Mouse (Mus musculus): Measurements from ENCODE around the gene Slc37a3. TPM values are rescaled to one million over a fixed set of nuclear protein-coding genes. Genes with fewer than 3 reads are reported as not detected.

The Slc37a3 gene
- polyA plus RNA-seq (2015; fragmentation: Nextera tagmentation; extraction: Ambion mirVana): 46.8 and 57.3 TPM in 2 replicates

DNA sequence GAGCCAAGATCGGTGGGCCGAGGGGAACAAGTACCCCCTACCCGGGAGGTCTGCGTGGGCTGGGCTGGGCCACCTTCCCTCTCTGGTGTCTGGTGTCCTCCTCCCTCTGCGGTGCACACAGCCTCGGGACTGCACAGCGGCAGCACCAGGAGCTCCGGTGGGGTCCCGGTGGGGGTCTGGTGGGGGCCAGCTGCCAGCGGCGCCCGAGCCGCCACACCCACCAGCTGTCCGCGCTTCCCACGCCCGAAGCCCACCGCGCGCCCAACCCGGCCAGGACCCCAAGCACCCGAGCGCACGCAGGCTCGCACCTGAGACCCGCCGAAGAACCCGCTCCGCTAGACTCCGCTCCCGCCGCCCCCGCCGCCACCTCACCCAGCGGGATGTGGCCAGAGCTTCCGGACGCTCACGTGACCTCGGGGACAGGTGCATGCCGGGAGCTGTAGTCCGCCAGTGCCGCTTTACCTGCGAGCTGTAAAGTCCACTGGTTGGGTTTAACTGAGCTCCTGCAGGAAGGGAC is at the start of gene Slc37a3:
Gene Slc37a3, minus strand, starts transcription at position 365 of the 517 bp plus-strand sequence.
- Histone ChIP-seq H3K4me1 (replicated peaks; ENCODE audit: insufficient read depth, low read length) (no peaks in the 10 kb centered on the region), H3K4me2 (ENCODE audit: low read length) (peak within 1 kb of the TSS; percentile 83), H3K4me3 (replicated peaks; ENCODE audit: low read depth, low read length) (peak within 1 kb of the TSS; percentile 91), H3K27ac (peak within 1 kb of the TSS; percentile 39; the same call in 1 of the 2 replicates), H3K9ac (ENCODE audit: low read depth, low read length) (peak within 1 kb of the TSS; percentile 84), H3K9me3 (replicated peaks; ENCODE audit: low read length) (no peaks in the 10 kb centered on the region), H3K36me3 (ENCODE audit: insufficient read depth, low read length) (no peaks in the 10 kb centered on the region), H3K27me3 (ENCODE audit: insufficient read depth, low read length) (no peaks in the 10 kb centered on the region)
- WGBS: under 1% methylated on average over 43 of the region's 43 CpGs
- peak; percentile 88 for ATAC-seq (replicated peaks; ENCODE audit: low FRiP score, low read depth)
- no peak for TF ChIP-seq CTCF (IDR thresholded peaks at IDR 0.05; ENCODE audit: low read depth)
- DNase-seq (ENCODE audit: low spot score): peak; percentile 92

- 86% methylated on average over 4 of the region's 4 CpGs for whole genome bisulfite sequencing
Measured at GRCm38 (mm10) chr6:39426725-39427124, 49.2 kb upstream of the Slc37a3 start.

DNA sequence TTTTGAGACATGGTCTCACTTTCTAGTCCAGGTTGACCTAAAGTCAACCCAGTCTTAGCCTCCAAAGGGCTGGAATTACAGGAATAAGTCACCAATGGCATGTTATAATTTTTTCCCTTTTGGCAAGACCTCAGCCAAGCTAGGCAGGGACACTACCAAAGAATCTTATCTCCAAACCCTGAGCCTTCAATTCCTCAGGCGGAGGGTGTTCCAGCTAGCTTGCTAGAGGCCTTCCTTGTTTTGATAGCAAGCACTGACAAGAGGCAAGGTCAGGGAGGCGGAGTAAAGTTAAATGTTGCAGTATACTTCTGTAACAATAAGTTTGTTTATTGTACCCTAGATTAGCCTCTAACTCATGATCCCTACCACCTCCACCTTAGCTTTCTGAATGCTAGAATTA is 47.7 kb upstream of the Slc37a3 start:
- Histone ChIP-seq H3K4me3 (replicated peaks; ENCODE audit: low read depth, low read length) (no peak overlapping the region), H3K27me3 (ENCODE audit: insufficient read depth, low read length) (no peaks in the 10 kb centered on the region), H3K9me3 (replicated peaks; ENCODE audit: low read length) (no peaks in the 10 kb centered on the region), H3K27ac (no peak overlapping the region), H3K36me3 (ENCODE audit: insufficient read depth, low read length) (no peaks in the 10 kb centered on the region), H3K4me1 (replicated peaks; ENCODE audit: insufficient read depth, low read length) (no peaks in the 10 kb centered on the region), H3K9ac (ENCODE audit: low read depth, low read length) (no peak overlapping the region), H3K4me2 (ENCODE audit: low read length) (no peak overlapping the region)
- no peak for TF ChIP-seq CTCF (IDR thresholded peaks at IDR 0.05; ENCODE audit: low read depth)
- ATAC-seq (replicated peaks; ENCODE audit: low FRiP score, low read depth) (no peak), DNase-seq (ENCODE audit: low spot score) (no peak)
- 74% methylated on average over 2 of the region's 2 CpGs for WGBS

More at GRCm38 (mm10) chr6:39426725-39427124, 49.2 kb upstream of the Slc37a3 start:
- DNase-seq (ENCODE audit: low spot score) (no peak), ATAC-seq (replicated peaks; ENCODE audit: low FRiP score, low read depth) (no peak)
- H3K4me1 ChIP-seq (replicated peaks; ENCODE audit: insufficient read depth, low read length): no peaks in the 10 kb centered on the region
- H3K4me3 ChIP-seq (replicated peaks; ENCODE audit: low read depth, low read length): no peak overlapping the region
- TF ChIP-seq CTCF (IDR thresholded peaks at IDR 0.05; ENCODE audit: low read depth): no peak
- H3K9ac ChIP-seq (ENCODE audit: low read depth, low read length): no peak overlapping the region
- no peak overlapping the region for H3K27ac ChIP-seq
- H3K27me3 ChIP-seq (ENCODE audit: insufficient read depth, low read length): no peaks in the 10 kb centered on the region
- no peaks in the 10 kb centered on the region for H3K36me3 ChIP-seq (ENCODE audit: insufficient read depth, low read length)
- no peaks in the 10 kb centered on the region for H3K9me3 ChIP-seq (replicated peaks; ENCODE audit: low read length)
- H3K4me2 ChIP-seq (ENCODE audit: low read length): no peak overlapping the region

GRCm38 (mm10) chr6:39423686-39424085 is 46.2 kb upstream of the Slc37a3 start:
- H3K27me3 ChIP-seq (ENCODE audit: insufficient read depth, low read length): no peaks in the 10 kb centered on the region
- H3K9ac ChIP-seq (ENCODE audit: low read depth, low read length): no peak overlapping the region
- 92% methylated on average over 7 of the region's 7 CpGs for WGBS
- H3K4me1 ChIP-seq (replicated peaks; ENCODE audit: insufficient read depth, low read length): no peaks in the 10 kb centered on the region
- ATAC-seq (replicated peaks; ENCODE audit: low FRiP score, low read depth) (no peak), DNase-seq (ENCODE audit: low spot score) (no peak)
- H3K4me3 ChIP-seq (replicated peaks; ENCODE audit: low read depth, low read length): no peak overlapping the region
- no peaks in the 10 kb centered on the region for H3K36me3 ChIP-seq (ENCODE audit: insufficient read depth, low read length)
- no peak overlapping the region for H3K27ac ChIP-seq
- no peaks in the 10 kb centered on the region for H3K9me3 ChIP-seq (replicated peaks; ENCODE audit: low read length)
- H3K4me2 ChIP-seq (ENCODE audit: low read length): no peak overlapping the region
- no peak for TF ChIP-seq CTCF (IDR thresholded peaks at IDR 0.05; ENCODE audit: low read depth)

DNA sequence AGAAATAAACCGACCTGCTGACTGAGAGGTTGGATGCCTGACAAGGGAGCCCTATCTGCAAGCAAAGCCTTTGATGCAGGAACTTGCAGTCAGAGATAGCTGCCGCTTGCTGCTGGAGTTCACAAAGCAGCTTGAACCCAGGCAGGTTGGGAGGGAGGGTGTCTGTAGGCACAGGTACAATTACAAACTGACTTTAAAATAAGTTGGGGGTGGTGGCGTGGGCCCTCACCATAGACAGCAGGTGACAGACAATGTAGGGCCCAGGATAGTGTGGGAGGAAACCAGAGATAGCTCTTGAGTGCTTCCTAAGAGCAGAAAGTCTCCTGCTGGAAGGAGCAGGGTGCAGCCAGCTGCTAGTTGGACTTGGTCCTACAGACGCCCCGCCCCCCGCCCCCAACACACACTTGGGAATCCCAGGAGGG is 45.7 kb upstream of the Slc37a3 start:
- ATAC-seq (replicated peaks; ENCODE audit: low FRiP score, low read depth) (no peak), DNase-seq (ENCODE audit: low spot score) (no peak)
- Histone ChIP-seq H3K9me3 (replicated peaks; ENCODE audit: low read length) (no peaks in the 10 kb centered on the region), H3K36me3 (ENCODE audit: insufficient read depth, low read length) (no peaks in the 10 kb centered on the region), H3K9ac (ENCODE audit: low read depth, low read length) (no peak overlapping the region), H3K4me2 (ENCODE audit: low read length) (no peak overlapping the region), H3K27me3 (ENCODE audit: insufficient read depth, low read length) (no peaks in the 10 kb centered on the region), H3K4me1 (replicated peaks; ENCODE audit: insufficient read depth, low read length) (no peaks in the 10 kb centered on the region), H3K4me3 (replicated peaks; ENCODE audit: low read depth, low read length) (no peak overlapping the region), H3K27ac (no peak overlapping the region)
- 64% methylated on average over 6 of the region's 6 CpGs for WGBS
- no peak for TF ChIP-seq CTCF (IDR thresholded peaks at IDR 0.05; ENCODE audit: low read depth)

DNA sequence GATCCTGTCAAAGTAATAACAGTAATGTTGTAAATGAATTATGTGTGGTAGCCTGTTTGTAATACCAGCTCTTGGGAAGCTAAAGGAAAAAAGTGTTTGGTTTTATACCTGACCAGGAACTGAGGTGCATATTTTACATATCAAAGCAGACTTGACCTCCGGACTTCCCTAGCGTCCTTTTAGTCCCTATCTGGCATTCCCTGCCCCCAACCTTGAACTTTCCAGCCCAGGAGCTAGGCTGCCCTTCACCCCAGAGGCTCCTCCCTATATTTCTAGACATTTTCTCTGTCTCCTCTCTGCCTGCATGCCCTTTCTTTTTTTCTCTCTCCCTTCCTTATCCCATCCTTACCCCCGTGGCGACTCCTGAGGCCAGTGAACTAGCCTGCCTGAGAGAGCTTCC is 43.4 kb upstream of the Slc37a3 start:
- 50% methylated on average over 4 of the region's 4 CpGs for WGBS
- Histone ChIP-seq H3K36me3 (ENCODE audit: insufficient read depth, low read length) (no peaks in the 10 kb centered on the region), H3K9me3 (replicated peaks; ENCODE audit: low read length) (no peaks in the 10 kb centered on the region), H3K4me1 (replicated peaks; ENCODE audit: insufficient read depth, low read length) (no peaks in the 10 kb centered on the region), H3K4me3 (replicated peaks; ENCODE audit: low read depth, low read length) (no peak overlapping the region), H3K9ac (ENCODE audit: low read depth, low read length) (no peak overlapping the region), H3K4me2 (ENCODE audit: low read length) (peak overlapping the region; percentile 66; the same call in 1 of the 2 replicates), H3K27me3 (ENCODE audit: insufficient read depth, low read length) (no peaks in the 10 kb centered on the region), H3K27ac (no peak overlapping the region)
- ATAC-seq (replicated peaks; ENCODE audit: low FRiP score, low read depth) (no peak), DNase-seq (ENCODE audit: low spot score) (no peak)
- TF ChIP-seq CTCF (IDR thresholded peaks at IDR 0.05; ENCODE audit: low read depth): no peak
